Mouse (Mus musculus) heart, postnatal 14 days (tissue): ENCODE measurements at regions not wholly inside any gene's neighbourhood (a gene's known extent, or its start where the extent isn't known, plus 50 kb on each side); places are given as distances from the start of the nearest gene placed in this dataset.

Source experiments
- DNase-seq, 2 experiments: peaks; one replicate each; pipeline ENCODE4 v3.0.0; 2021 to 2022
- intact Hi-C: fragments of 180-260 bp; cut with DNase I; formaldehyde crosslinking; loops from one replicate; pipeline ENCODE4 v1.15.1; 2025

GRCm38 (mm10) chr8:92427801-92428200 lies 70.4 kb downstream of the Irx5 start:
- intact Hi-C loops, result no loop called here
- DNase-seq, result peak in 1 of 2 experiments; percentile 22

- no peak for DNase-seq
- intact Hi-C loops, result no loop called here
Measured at GRCm38 (mm10) chr8:92437075-92437663, 79.7 kb downstream of the Irx5 start.

- intact Hi-C loops, result no loop called here
Measured at GRCm38 (mm10) chr8:92438294-92438693, 80.9 kb downstream of the Irx5 start.

GRCm38 (mm10) chr8:92439713-92440436 lies 82.5 kb downstream of the Irx5 start:
- intact Hi-C loops, result no loop called here
- no peak for DNase-seq

More at GRCm38 (mm10) chr8:92438294-92438693, 80.9 kb downstream of the Irx5 start:
- no peak for DNase-seq

- intact Hi-C loops, result no loop called here
- no peak for DNase-seq
Measured at GRCm38 (mm10) chr8:92442086-92442485, 84.7 kb downstream of the Irx5 start.

GRCm38 (mm10) chr8:92459291-92459690 lies 101.9 kb downstream of the Irx5 start:
- intact Hi-C loops, result no loop called here
- DNase-seq, result no peak

GRCm38 (mm10) chr8:92460129-92460953 lies 102.9 kb downstream of the Irx5 start:
- DNase-seq, result no peak
- intact Hi-C loops, result no loop called here

GRCm38 (mm10) chr8:92469141-92470000 lies 111.9 kb downstream of the Irx5 start:
- intact Hi-C loops, result no loop called here
- no peak for DNase-seq

- intact Hi-C loops, result no loop called here
- no peak for DNase-seq
Measured at GRCm38 (mm10) chr8:92472257-92472656, 114.8 kb downstream of the Irx5 start.

- intact Hi-C loops, result no loop called here
- DNase-seq, result no peak
Measured at GRCm38 (mm10) chr8:92472817-92473216, 115.4 kb downstream of the Irx5 start.

- intact Hi-C loops, result no loop called here
- no peak for DNase-seq
Measured at GRCm38 (mm10) chr8:92482393-92482792, 125.0 kb downstream of the Irx5 start.

GRCm38 (mm10) chr8:92483055-92483765 lies 125.8 kb downstream of the Irx5 start:
- intact Hi-C loops, result no loop called here
- DNase-seq, result no peak

- intact Hi-C loops, result no loop called here
- DNase-seq, result no peak
Measured at GRCm38 (mm10) chr8:92488526-92489159, 131.2 kb downstream of the Irx5 start.

- DNase-seq, result peak; percentile 8 to 9
- intact Hi-C loops, result loop anchor here (5.0 kb wide), 1 partner anchor 231 kb away; no protein-coding TSS in a partner anchor
Measured at GRCm38 (mm10) chr8:92491533-92491932, 134.1 kb downstream of the Irx5 start.

- peak; percentile 62 to 79 for DNase-seq
Measured at GRCm38 (mm10) chr8:92493403-92493802, 136.0 kb downstream of the Irx5 start.

GRCm38 (mm10) chr8:92505552-92506281 lies 148.3 kb downstream of the Irx5 start:
- intact Hi-C loops, result no loop called here
- DNase-seq, result peak in 1 of 2 experiments; percentile 3

More at GRCm38 (mm10) chr8:92493403-92493802, 136.0 kb downstream of the Irx5 start:
- intact Hi-C loops, result loop anchor here (5.0 kb wide), 1 partner anchor 229 kb away; no protein-coding TSS in a partner anchor

- intact Hi-C loops, result no loop called here
- DNase-seq, result no peak
Measured at GRCm38 (mm10) chr8:92506436-92506835, 149.0 kb downstream of the Irx5 start.

GRCm38 (mm10) chr8:92506906-92507305 lies 149.5 kb downstream of the Irx5 start:
- no peak for DNase-seq
- intact Hi-C loops, result no loop called here
